19 mouse cellular contexts compared by ENCODE assay signal in genomic region chr15:36891851-36892250, GRCm38 (mm10).
A peak's percentile ranks its signal among the peaks of the same experiment; 100 is the strongest.
DNase-seq lines count a peak whose midpoint lies in the region; ATAC-seq and TF ChIP-seq lines count a peak whose summit lies in the region.
"Had no signal": no experiment of that assay in that cellular context is flagged by ENCODE, and none has a peak within 500 bp of the region (broad histone marks: within the 10 kb centered on the region; RNA-seq: fewer than 3 reads in every experiment).

No protein-coding gene starts in this region.

- no peak for TF ChIP-seq CTCF in E14TG2a.4 (conservative IDR thresholded peaks at IDR 0.05; ENCODE audit: low read length)

- WGBS in heart, embryonic 10.5 days = 18% methylated on average over 12 of the region's 12 CpGs
- 21% methylated on average over 12 of the region's 12 CpGs for WGBS in hindbrain, embryonic 16.5 days

- H3K27ac ChIP-seq in heart, embryonic 10.5 days = no peak overlapping the region
- H3K27ac ChIP-seq in hindbrain, embryonic 16.5 days (ENCODE audit: low read depth, low read length) = 0 out of 2 replicates have a peak overlapping the region, but pooled peaks have one; percentile 2
- H3K27ac ChIP-seq: forebrain, embryonic 13.5 days; kidney, postnatal 0 days; left cerebral cortex, adult 2 months; limb, embryonic 12.5 days; liver, embryonic 13.5 days; lung, embryonic 15.5 days had no signal

- DNase-seq in heart, embryonic 10.5 days (ENCODE audit: low spot score) = no peak
- DNase-seq in heart, adult 18-20 months = no peak
- peak; percentile 51 for DNase-seq in cerebellum, adult 9-10 months
- DNase-seq in left cerebral cortex, postnatal 10 days (ENCODE audit: extremely low spot score in 1 of 2, low spot score in 2 of 2) = no peak
- no peak for DNase-seq in thymus, postnatal 14 days
- DNase-seq: adrenal gland, postnatal 36 days; gastrocnemius, postnatal 36 days; kidney, adult 11 months; liver, embryonic 13.5 days; right cerebral cortex, postnatal 14 days had no signal

- no peak overlapping the region; the same call in 1 of the 2 replicates for H3K4me2 ChIP-seq in hindbrain, embryonic 16.5 days (ENCODE audit: low read length)
- H3K4me2 ChIP-seq: liver, embryonic 13.5 days had no signal

- no peaks in the 10 kb centered on the region for H3K36me3 ChIP-seq in heart, embryonic 10.5 days
- no peaks in the 10 kb centered on the region for H3K36me3 ChIP-seq in E14TG2a.4 (ENCODE audit: insufficient read depth, low read length)
- no peaks in the 10 kb centered on the region for H3K36me3 ChIP-seq in hindbrain, embryonic 16.5 days (ENCODE audit: control insufficient read depth, insufficient read depth, low read length)
- H3K36me3 ChIP-seq: limb, embryonic 12.5 days; liver, embryonic 13.5 days; lung, embryonic 15.5 days; neural tube, embryonic 13.5 days had no signal

- ATAC-seq in hindbrain, embryonic 16.5 days = 0 out of 2 replicates have a peak, but pooled peaks have one; percentile 19
- ATAC-seq: forebrain, embryonic 13.5 days; Patski had no signal

- no peaks in the 10 kb centered on the region for H3K9me3 ChIP-seq in heart, embryonic 10.5 days
- no peaks in the 10 kb centered on the region for H3K9me3 ChIP-seq in E14TG2a.4 (ENCODE audit: low read length)
- no peaks in the 10 kb centered on the region for H3K9me3 ChIP-seq in hindbrain, embryonic 16.5 days (ENCODE audit: control insufficient read depth, low read length)
- H3K9me3 ChIP-seq: forebrain, embryonic 13.5 days; limb, embryonic 12.5 days; liver, embryonic 13.5 days; lung, embryonic 15.5 days; neural tube, embryonic 13.5 days had no signal

- intact Hi-C loops in left cerebral cortex, postnatal 10 days (cut with DNase I) = no loop called here

- peak overlapping the region; percentile 27; the same call in 1 of the 2 replicates for H3K4me3 ChIP-seq in heart, embryonic 10.5 days
- 0 out of 2 replicates have a peak overlapping the region, but pooled peaks have one; percentile 21 for H3K4me3 ChIP-seq in E14TG2a.4 (replicated peaks; ENCODE audit: low read length)
- H3K4me3 ChIP-seq in hindbrain, embryonic 16.5 days (ENCODE audit: low read length) = no peak overlapping the region
- H3K4me3 ChIP-seq: forebrain, embryonic 13.5 days; left cerebral cortex, adult 2 months; limb, embryonic 12.5 days; liver, embryonic 13.5 days; lung, embryonic 15.5 days; neural tube, embryonic 13.5 days had no signal

- H3K9ac ChIP-seq in hindbrain, embryonic 16.5 days (ENCODE audit: low read depth, low read length) = peak overlapping the region; percentile 24
- H3K9ac ChIP-seq: forebrain, embryonic 13.5 days; limb, embryonic 12.5 days; liver, embryonic 13.5 days; lung, embryonic 15.5 days; neural tube, embryonic 13.5 days had no signal

- 0 out of 2 replicates have a peak, but pooled peaks cover 4% of the 10 kb centered on the region for H3K27me3 ChIP-seq in heart, embryonic 10.5 days (ENCODE audit: insufficient read depth, poor library complexity, severe bottlenecking)
- peaks cover 4% of the 10 kb centered on the region; the same call in 1 of the 2 replicates for H3K27me3 ChIP-seq in E14TG2a.4 (ENCODE audit: insufficient read depth, low read length)
- peaks cover 4% of the 10 kb centered on the region; the same call in 1 of the 2 replicates for H3K27me3 ChIP-seq in hindbrain, embryonic 16.5 days (replicated peaks; ENCODE audit: control insufficient read depth, insufficient read depth, low read length)
- H3K27me3 ChIP-seq: neural tube, embryonic 13.5 days; Patski had no signal

- peaks cover 24% of the 10 kb centered on the region for H3K4me1 ChIP-seq in heart, embryonic 10.5 days
- H3K4me1 ChIP-seq in E14TG2a.4 (replicated peaks; ENCODE audit: low read depth, low read length) = peaks cover 29% of the 10 kb centered on the region
- peaks cover 15% of the 10 kb centered on the region for H3K4me1 ChIP-seq in hindbrain, embryonic 16.5 days (ENCODE audit: control insufficient read depth, insufficient read depth, low read depth, low read length)
- H3K4me1 ChIP-seq: liver, embryonic 13.5 days had no signal
